Mouse (Mus musculus) embryonic fibroblast, embryonic 13.5 days (primary cell): Measurements from ENCODE around the gene Setd1b. TPM values are rescaled to one million over a fixed set of nuclear protein-coding genes. Genes with fewer than 3 reads are reported as not detected.
A peak's percentile ranks its signal among the peaks of the same experiment; 100 is the strongest.

Experiments
- H3K27ac ChIP-seq: 2 replicates; pipeline ENCODE4 v1.5.1; 2012; ENCODE audit warnings: low read length, control low read depth, inconsistent platforms; ENCODE audit not compliant: insufficient read depth
- H3K4me1 ChIP-seq: 2 replicates; pipeline ENCODE4 v1.6.1; 2011; ENCODE audit warnings: low read length; ENCODE audit not compliant: control insufficient read depth, insufficient read depth
- H3K4me3 ChIP-seq: 2 replicates; pipeline ENCODE4 v1.5.1; 2011; ENCODE audit warnings: mild to moderate bottlenecking, control low read depth, low read length; ENCODE audit not compliant: insufficient read depth
- CTCF ChIP-seq: IDR thresholded peaks from 2 replicates; pipeline ENCODE4 v1.5.1; 2011; ENCODE audit warnings: mild to moderate bottlenecking, control low read depth, low read length, moderate library complexity, borderline replicate concordance; ENCODE audit not compliant: insufficient read depth
- POLR2A ChIP-seq: IDR thresholded peaks from 2 replicates; pipeline ENCODE4 v1.6.1; 2011; ENCODE audit warnings: low read depth, mild to moderate bottlenecking, control low read depth, low read length, moderate library complexity
- polyA plus RNA-seq: library from polyadenylated mRNA; stranded (reverse); fragments of >200 nt; gene quantifications from 2 replicates; pipeline ENCODE4 v1.2.4, GENCODE M21; 2011; ENCODE audit warnings: low read depth; ENCODE audit not compliant: missing spikeins, insufficient read length

Setd1b gene
- polyA plus RNA-seq, 1 experiment: 15.1 TPM

GRCm38 (mm10) chr5:123157972-123158371, 16.0 kb downstream of the Setd1b start:
- H3K4me1 ChIP-seq: no peaks in the 10 kb centered on the region
- no peak overlapping the region for H3K27ac ChIP-seq
- TF ChIP-seq CTCF: no peak
- no peak for TF ChIP-seq POLR2A
- H3K4me3 ChIP-seq: no peak overlapping the region

GRCm38 (mm10) chr5:123159446-123159845, 17.5 kb downstream of the Setd1b start:
- H3K27ac ChIP-seq: no peak overlapping the region
- TF ChIP-seq CTCF (no peak), POLR2A (no peak)
- H3K4me1 ChIP-seq: no peaks in the 10 kb centered on the region
- H3K4me3 ChIP-seq: no peak overlapping the region

- H3K4me1 ChIP-seq: no peaks in the 10 kb centered on the region
- TF ChIP-seq POLR2A (no peak), CTCF (no peak)
- no peak overlapping the region for H3K4me3 ChIP-seq
- H3K27ac ChIP-seq: no peak overlapping the region
Observed at GRCm38 (mm10) chr5:123159866-123160265, 17.9 kb downstream of the Setd1b start.

GRCm38 (mm10) chr5:123160341-123160740, 18.3 kb downstream of the Setd1b start:
- TF ChIP-seq POLR2A (no peak), CTCF (no peak)
- Histone ChIP-seq H3K4me3 (no peak overlapping the region), H3K4me1 (no peaks in the 10 kb centered on the region), H3K27ac (no peak overlapping the region)

GRCm38 (mm10) chr5:123162942-123163341, 20.9 kb downstream of the Setd1b start:
- Histone ChIP-seq H3K4me3 (no peak overlapping the region), H3K4me1 (no peaks in the 10 kb centered on the region), H3K27ac (no peak overlapping the region)
- TF ChIP-seq POLR2A: no peak
- no peak for TF ChIP-seq CTCF

GRCm38 (mm10) chr5:123166437-123166836, 24.4 kb downstream of the Setd1b start:
- no peak overlapping the region for H3K4me3 ChIP-seq
- H3K4me1 ChIP-seq: peaks cover 6% of the 10 kb centered on the region
- no peak overlapping the region for H3K27ac ChIP-seq
- TF ChIP-seq CTCF (no peak), POLR2A (no peak)

GRCm38 (mm10) chr5:123167591-123167990, 25.6 kb downstream of the Setd1b start:
- no peak overlapping the region for H3K27ac ChIP-seq
- peaks cover 6% of the 10 kb centered on the region for H3K4me1 ChIP-seq
- no peak for TF ChIP-seq CTCF
- no peak overlapping the region for H3K4me3 ChIP-seq

GRCm38 (mm10) chr5:123169284-123169683, 27.3 kb downstream of the Setd1b start, which contains the start of gene Psmd9:
Gene Psmd9, plus strand, starts transcription at chr5:123169413.
- TF ChIP-seq POLR2A (no peak), CTCF (no peak)
- H3K27ac ChIP-seq: no peak within 1 kb of the TSS
- peaks cover 6% of the 10 kb centered on the region for H3K4me1 ChIP-seq
- no peak within 1 kb of the TSS for H3K4me3 ChIP-seq

GRCm38 (mm10) chr5:123170365-123170764, 28.4 kb downstream of the Setd1b start:
- TF ChIP-seq POLR2A: no peak
- no peak for TF ChIP-seq CTCF
- Histone ChIP-seq H3K27ac (peak overlapping the region; percentile 21; the same call in 1 of the 2 replicates), H3K4me1 (peaks cover 6% of the 10 kb centered on the region), H3K4me3 (no peak overlapping the region)

GRCm38 (mm10) chr5:123171646-123172350, 29.8 kb downstream of the Setd1b start:
- peaks cover 6% of the 10 kb centered on the region for H3K4me1 ChIP-seq
- H3K4me3 ChIP-seq: 0 out of 2 replicates have a peak overlapping the region, but pooled peaks have one; percentile 1
- peak; percentile 87; the same call in 1 of the 2 replicates for TF ChIP-seq CTCF
- 0 out of 2 replicates have a peak, but pooled peaks have one; percentile 23 for TF ChIP-seq POLR2A
- no peak overlapping the region for H3K27ac ChIP-seq
